Mouse (Mus musculus) G1E (cell line): ENCODE measurements around the gene Serinc3. TPM values are rescaled to one million over a fixed set of nuclear protein-coding genes. Genes with fewer than 3 reads are reported as not detected.

Experiments used
- ATAC-seq: 2 replicates; pipeline ENCODE4 v1.8.0; 2016; ENCODE audit warnings: mild to moderate bottlenecking; ENCODE audit not compliant: insufficient number of reproducible peaks, poor library complexity, low FRiP score, severe bottlenecking; ENCODE audit errors: extremely low read depth
- DNase-seq: peaks from one replicate; pipeline ENCODE4 v3.0.0; 2012; ENCODE audit warnings: low spot score
- H3K27me3 ChIP-seq: 2 replicates; pipeline ENCODE4 v1.6.1; 2012; ENCODE audit warnings: mild to moderate bottlenecking, low read length, inconsistent platforms; ENCODE audit not compliant: insufficient read depth
- H3K36me3 ChIP-seq: replicated peaks from 2 replicates; pipeline ENCODE3; 2012; ENCODE audit warnings: mild to moderate bottlenecking, inconsistent platforms
- H3K4me1 ChIP-seq: 2 replicates; pipeline ENCODE4 v1.6.1; 2012; ENCODE audit warnings: low read depth, low read length, inconsistent platforms, mixed read lengths; ENCODE audit not compliant: insufficient read depth
- H3K4me3 ChIP-seq: 2 replicates; pipeline ENCODE4 v1.5.1; 2012; ENCODE audit warnings: low read depth, mild to moderate bottlenecking, inconsistent platforms, low read length, moderate library complexity, mixed read lengths
- H3K9me3 ChIP-seq: replicated peaks from 2 replicates; pipeline ENCODE4 v1.6.1; 2012; ENCODE audit warnings: inconsistent platforms
- CTCF ChIP-seq: IDR thresholded peaks from 2 replicates; pipeline ENCODE4 v1.5.1; 2012; ENCODE audit warnings: low read depth, low read length, inconsistent platforms, mixed read lengths
- GATA1 ChIP-seq: IDR thresholded peaks from 2 replicates; pipeline ENCODE4 v1.6.1; 2012; ENCODE audit warnings: borderline replicate concordance, low read length, inconsistent platforms, mixed read lengths
- GATA2 ChIP-seq: IDR thresholded peaks from 2 replicates; pipeline ENCODE4 v1.6.1; 2012; ENCODE audit warnings: low read depth, low read length, inconsistent platforms, borderline replicate concordance
- POLR2AphosphoS5 ChIP-seq: IDR thresholded peaks from 2 replicates; pipeline ENCODE4 v1.6.1; 2012; ENCODE audit warnings: low read depth, low read length, inconsistent platforms; ENCODE audit not compliant: insufficient replicate concordance
- TAL1 ChIP-seq: conservative IDR thresholded peaks from 2 replicates; pipeline ENCODE4 v1.6.1; 2012; ENCODE audit warnings: low read depth, low read length, inconsistent platforms, mixed read lengths
- polyA plus RNA-seq: library from polyadenylated mRNA; stranded (reverse); fragments of >175 nt; gene quantifications from 2 replicates; pipeline ENCODE4 v1.2.3, GENCODE M21; 2012
- total RNA-seq, 2 experiments: library from RNA; stranded (forward) in 1 of 2; stranded (reverse) in 1 of 2; fragments of 200-1000 nt in 1 of 2; fragments of >200 nt in 1 of 2; fragmentation: Nextera tagmentation in 1 of 2; gene quantifications; 2 replicates each; pipeline ENCODE4 v1.2.3; 2014 to 2017

Serinc3 gene
- total and polyA plus RNA-seq, 3 experiments = 7.2 to 156 (median 55.0) TPM

DNA sequence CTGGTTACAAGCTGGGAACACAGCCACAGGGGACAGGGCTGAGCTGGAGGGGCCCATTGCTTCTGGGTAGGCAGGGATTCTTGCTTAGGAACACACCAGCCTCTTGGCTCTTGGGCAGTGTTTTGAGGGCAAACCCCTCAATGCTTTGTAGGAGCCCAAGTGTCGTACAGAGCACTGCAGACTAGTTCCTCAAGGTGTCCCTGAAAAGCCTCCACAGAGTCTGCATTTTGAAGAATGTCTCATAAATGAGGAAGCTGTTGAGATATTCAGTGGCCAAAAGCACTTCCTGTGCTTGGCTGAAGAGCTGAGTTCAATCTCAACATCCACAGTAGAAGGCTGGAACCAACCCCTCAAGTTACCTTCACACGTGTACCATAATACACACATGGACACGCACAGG is 31.8 kb upstream of the Serinc3 start:
- H3K9me3 ChIP-seq = no peaks in the 10 kb centered on the region
- no peaks in the 10 kb centered on the region for H3K27me3 ChIP-seq
- H3K4me1 ChIP-seq = peaks cover 19% of the 10 kb centered on the region
- H3K36me3 ChIP-seq = peaks cover 37% of the 10 kb centered on the region
- no peak for TF ChIP-seq TAL1
- TF ChIP-seq GATA2 = no peak
- no peak for TF ChIP-seq CTCF
- no peak for TF ChIP-seq GATA1
- no peak for TF ChIP-seq POLR2AphosphoS5
- no peak overlapping the region for H3K4me3 ChIP-seq
- ATAC-seq = no peak
- DNase-seq = no peak

DNA sequence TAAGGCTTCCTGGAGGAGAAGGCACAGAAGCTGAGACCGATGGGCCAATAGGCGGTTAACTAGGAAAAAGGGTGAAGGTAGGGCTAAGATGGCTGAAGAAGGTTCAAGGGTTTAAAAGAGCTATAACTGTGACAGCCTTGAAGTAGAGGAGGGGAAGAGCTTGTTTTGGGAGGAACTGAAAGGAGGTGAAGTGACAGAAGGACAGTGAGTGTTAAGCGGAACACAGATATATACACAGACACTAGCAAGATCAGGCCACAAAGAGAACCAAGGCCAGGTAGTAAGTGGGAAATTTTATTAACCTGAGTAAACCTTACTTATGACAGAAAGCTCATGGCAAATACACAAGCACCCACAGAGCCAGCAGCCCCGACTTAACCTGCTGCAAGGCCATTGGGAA is 31.4 kb upstream of the Serinc3 start:
- no peaks in the 10 kb centered on the region for H3K27me3 ChIP-seq
- DNase-seq (no peak), ATAC-seq (no peak)
- no peak overlapping the region for H3K4me3 ChIP-seq
- H3K4me1 ChIP-seq = peaks cover 19% of the 10 kb centered on the region
- TF ChIP-seq TAL1 (no peak), CTCF (no peak), GATA1 (no peak), GATA2 (no peak), POLR2AphosphoS5 (no peak)
- no peaks in the 10 kb centered on the region for H3K9me3 ChIP-seq
- peaks cover 40% of the 10 kb centered on the region for H3K36me3 ChIP-seq

DNA sequence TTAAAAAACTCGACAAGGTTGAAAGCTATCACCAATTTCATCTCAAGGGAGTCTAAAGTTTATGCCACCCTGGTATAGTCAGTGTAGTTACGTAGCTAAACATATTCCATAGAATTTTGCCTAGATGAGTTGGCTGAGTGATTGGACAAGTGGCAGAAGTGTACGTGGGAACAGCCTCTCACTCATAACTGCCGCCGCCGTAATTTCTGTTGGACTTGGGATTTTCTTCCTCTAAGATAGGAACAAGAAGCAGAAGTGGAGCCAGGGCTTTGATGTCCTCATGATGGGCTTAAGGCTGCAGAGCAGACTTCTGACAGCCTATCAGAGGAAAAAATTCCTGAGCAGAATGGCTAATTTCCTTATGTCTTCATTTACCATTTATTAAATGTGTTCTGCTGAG is 30.7 kb upstream of the Serinc3 start:
- H3K4me1 ChIP-seq = peaks cover 19% of the 10 kb centered on the region
- no peaks in the 10 kb centered on the region for H3K9me3 ChIP-seq
- peaks cover 37% of the 10 kb centered on the region for H3K36me3 ChIP-seq
- no peaks in the 10 kb centered on the region for H3K27me3 ChIP-seq
- ATAC-seq = no peak
- TF ChIP-seq GATA2 (no peak), TAL1 (no peak), CTCF (no peak), POLR2AphosphoS5 (no peak), GATA1 (no peak)
- DNase-seq = no peak
- no peak overlapping the region for H3K4me3 ChIP-seq

DNA sequence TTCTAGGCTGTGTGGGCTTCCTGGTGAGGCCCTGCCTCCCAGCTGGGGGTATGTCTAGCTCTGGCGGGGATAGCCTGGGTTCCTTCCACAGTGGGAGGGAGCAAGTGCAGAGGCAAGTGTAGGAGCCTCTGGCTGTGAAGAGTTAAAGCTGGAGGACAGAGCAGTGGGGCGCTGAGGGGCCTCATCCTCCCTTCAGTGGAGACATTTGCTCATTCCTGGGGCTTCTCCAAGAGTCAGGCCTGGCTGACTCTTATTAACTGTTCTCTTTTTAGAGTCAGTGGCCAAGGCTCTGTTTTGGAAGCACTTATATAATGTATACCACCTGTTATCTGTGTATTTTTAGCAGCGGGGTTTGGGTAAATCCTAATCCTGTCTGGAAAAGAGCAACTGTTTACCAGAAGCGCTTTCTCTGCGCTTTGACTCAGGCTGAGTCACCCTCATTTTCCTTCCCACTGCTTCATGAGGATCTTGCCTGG is 30.3 kb upstream of the Serinc3 start:
- Histone ChIP-seq H3K4me3 (no peak overlapping the region), H3K36me3 (peaks cover 37% of the 10 kb centered on the region), H3K4me1 (peaks cover 19% of the 10 kb centered on the region), H3K27me3 (no peaks in the 10 kb centered on the region), H3K9me3 (no peaks in the 10 kb centered on the region)
- ATAC-seq (no peak), DNase-seq (no peak)
- TF ChIP-seq CTCF = no peak
- TF ChIP-seq GATA2 = no peak
- TF ChIP-seq GATA1 = no peak
- TF ChIP-seq TAL1 = no peak
- TF ChIP-seq POLR2AphosphoS5 = no peak

DNA sequence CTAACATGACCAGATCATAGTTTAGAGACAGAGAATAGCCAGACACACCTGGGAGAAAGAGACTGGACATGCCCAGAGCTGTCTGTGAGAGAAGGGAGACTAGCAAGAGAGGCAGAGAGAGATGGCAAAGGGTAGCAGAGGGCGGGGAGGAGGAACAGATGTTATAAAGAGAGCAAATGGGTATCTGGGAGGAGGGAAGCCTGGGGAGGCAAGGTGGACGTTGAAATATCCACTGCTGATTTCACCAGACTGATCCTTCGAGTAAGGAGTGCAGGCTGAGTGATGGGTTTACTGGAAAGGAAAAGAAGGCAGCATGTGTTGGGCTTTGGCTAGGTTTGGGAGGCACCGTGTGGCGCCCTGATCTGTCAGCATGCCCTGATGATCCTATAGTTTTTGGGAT is 29.5 kb upstream of the Serinc3 start:
- Histone ChIP-seq H3K36me3 (peaks cover 37% of the 10 kb centered on the region), H3K9me3 (no peaks in the 10 kb centered on the region), H3K4me1 (peaks cover 19% of the 10 kb centered on the region), H3K4me3 (no peak overlapping the region), H3K27me3 (no peaks in the 10 kb centered on the region)
- DNase-seq (no peak), ATAC-seq (no peak)
- no peak for TF ChIP-seq GATA1
- no peak for TF ChIP-seq GATA2

DNA sequence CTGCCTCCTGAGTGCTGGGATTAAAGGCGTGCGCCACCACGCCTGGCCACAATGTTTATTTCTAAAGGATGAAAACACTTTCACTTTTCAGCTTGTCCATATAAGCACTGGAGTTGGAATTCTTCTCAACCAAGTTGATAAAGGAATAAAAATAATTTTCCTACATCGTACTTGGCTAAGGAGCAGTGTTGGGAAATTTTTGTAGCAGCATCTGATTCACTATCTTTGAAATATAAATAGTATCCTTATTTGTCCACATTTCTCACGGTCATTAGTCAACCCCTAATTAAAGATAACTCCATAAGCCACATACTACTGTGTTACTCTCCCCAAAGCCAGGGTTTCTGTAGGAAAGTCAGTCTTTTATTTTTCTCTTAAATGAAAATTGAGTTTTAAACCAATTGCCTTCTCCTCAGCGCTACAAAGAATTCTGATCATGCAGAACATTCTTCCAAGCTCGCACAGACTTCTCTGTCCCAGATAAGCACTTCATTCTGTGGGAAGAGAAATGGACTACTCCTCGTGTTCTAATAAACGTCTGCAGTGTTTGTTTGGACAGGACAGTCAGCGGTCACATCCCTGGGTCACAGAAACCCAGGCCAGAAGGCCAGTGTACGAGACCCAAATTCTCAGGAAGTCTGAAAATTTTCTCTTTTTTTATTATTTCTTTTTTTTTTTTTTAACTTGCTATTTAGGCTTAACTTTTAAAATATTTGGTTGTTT is 26.1 kb upstream of the Serinc3 start:
- no peak for ATAC-seq
- no peak for DNase-seq
- Histone ChIP-seq H3K27me3 (no peaks in the 10 kb centered on the region), H3K4me3 (no peak overlapping the region), H3K9me3 (no peaks in the 10 kb centered on the region), H3K36me3 (peaks cover 26% of the 10 kb centered on the region), H3K4me1 (peaks cover 7% of the 10 kb centered on the region)
- no peak for TF ChIP-seq POLR2AphosphoS5
- no peak for TF ChIP-seq GATA1
- no peak for TF ChIP-seq CTCF
- TF ChIP-seq TAL1 = no peak
- no peak for TF ChIP-seq GATA2

DNA sequence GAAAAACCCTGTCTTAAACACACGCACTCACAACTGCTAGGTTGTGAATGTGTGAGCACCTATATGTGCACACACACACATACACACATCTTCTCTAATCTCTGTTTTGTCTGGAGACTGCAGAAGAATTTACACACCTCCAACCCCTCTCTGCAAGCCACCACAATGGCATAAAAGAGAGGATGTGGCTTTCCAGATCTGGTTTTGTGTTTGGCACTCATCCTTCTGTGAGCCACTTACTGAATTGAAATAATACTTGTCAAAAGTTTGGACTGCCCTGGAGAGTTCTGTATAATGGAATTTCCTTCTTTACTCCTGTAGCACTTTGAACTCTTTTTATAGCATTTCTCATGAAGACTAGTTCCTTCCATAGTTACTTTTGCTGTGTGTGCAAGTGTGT is 22.1 kb upstream of the Serinc3 start:
- no peak for DNase-seq
- peaks cover 18% of the 10 kb centered on the region for H3K4me1 ChIP-seq
- H3K9me3 ChIP-seq = no peaks in the 10 kb centered on the region
- peaks cover 32% of the 10 kb centered on the region for H3K36me3 ChIP-seq
- H3K4me3 ChIP-seq = no peak overlapping the region
- TF ChIP-seq GATA2 (no peak), CTCF (no peak), POLR2AphosphoS5 (no peak), GATA1 (no peak), TAL1 (no peak)
- no peaks in the 10 kb centered on the region for H3K27me3 ChIP-seq
- no peak for ATAC-seq
